Mouse (Mus musculus) CH12.LX (cell line): ENCODE results near the gene Trex1. TPM values are rescaled to one million over a fixed set of nuclear protein-coding genes. Genes with fewer than 3 reads are reported as not detected.

Experiments
- DNase-seq: peaks from one replicate; pipeline ENCODE4 v3.0.0-alpha.2; 2013; ENCODE audit errors: extremely low read depth
- H3K27ac ChIP-seq: 2 replicates; pipeline ENCODE4 v1.5.1; 2012; ENCODE audit warnings: low read depth, mild to moderate bottlenecking, control low read depth, moderate library complexity; ENCODE audit not compliant: insufficient read depth
- H3K27me3 ChIP-seq: replicated peaks from 2 replicates; pipeline ENCODE3; 2012; ENCODE audit warnings: inconsistent platforms
- H3K36me3 ChIP-seq, 2 experiments: replicated peaks in 1 of 2; 2 replicates each; pipeline versions ENCODE3 to v1.6.1; 2012; ENCODE audit warnings: inconsistent platforms in 1 of 2, low read length in 1 of 2, mild to moderate bottlenecking in 1 of 2, mixed read lengths in 1 of 2, moderate library complexity in 1 of 2; ENCODE audit not compliant: control insufficient read depth in 1 of 2, insufficient read depth in 1 of 2
- H3K4me1 ChIP-seq, 2 experiments: 2 replicates each; pipeline ENCODE4 v1.6.1; 2012; ENCODE audit warnings: inconsistent platforms in 1 of 2, moderate library complexity in 1 of 2; ENCODE audit not compliant: insufficient read depth in 2 of 2, control insufficient read depth in 1 of 2
- H3K4me2 ChIP-seq: 2 replicates; pipeline ENCODE4 v1.6.1; 2012; ENCODE audit warnings: low read depth, mild to moderate bottlenecking, control low read depth; ENCODE audit not compliant: poor library complexity, insufficient read depth, severe bottlenecking
- H3K4me3 ChIP-seq, 3 experiments: fragments of 150-350 bp in 1 of 3; sonication (generic) in 1 of 3; replicated peaks in 1 of 3; 2 replicates each; pipeline versions ENCODE3 to v1.5.1; 2011 to 2012; ENCODE audit warnings: low read depth in 2 of 3, low read length in 2 of 3, mild to moderate bottlenecking in 2 of 3, moderate library complexity in 2 of 3, control low read depth in 1 of 3, improper control_type of control experiment in 1 of 3, inconsistent platforms in 1 of 3, mixed read lengths in 1 of 3; ENCODE audit not compliant: poor library complexity in 1 of 3
- H3K79me2 ChIP-seq: replicated peaks from 2 replicates; pipeline ENCODE4 v1.6.1; 2012; ENCODE audit warnings: mild to moderate bottlenecking, moderate library complexity; ENCODE audit not compliant: control insufficient read depth, poor library complexity, insufficient read depth, severe bottlenecking; ENCODE audit errors: extremely low read depth
- H3K9ac ChIP-seq: 2 replicates; pipeline ENCODE4 v1.6.1; 2012; ENCODE audit warnings: low read depth, mild to moderate bottlenecking, control low read depth, moderate library complexity; ENCODE audit not compliant: insufficient read depth
- H3K9me3 ChIP-seq: replicated peaks from 2 replicates; pipeline ENCODE3; 2012; ENCODE audit warnings: low read length, inconsistent platforms, mixed read lengths
- BHLHE40 ChIP-seq: IDR thresholded peaks from 2 replicates; pipeline ENCODE4 v1.6.1; 2011; ENCODE audit warnings: mild to moderate bottlenecking, low read depth, low read length, improper control_type of control experiment
- CHD1 ChIP-seq: IDR thresholded peaks from 2 replicates; pipeline ENCODE4 v1.6.1; 2012; ENCODE audit warnings: low read depth, low read length, improper control_type of control experiment, inconsistent platforms
- CHD2 ChIP-seq: IDR thresholded peaks from 2 replicates; pipeline ENCODE4 v1.6.1; 2011; ENCODE audit warnings: low read length, improper control_type of control experiment
- CTCF ChIP-seq, 2 experiments: IDR thresholded peaks in 1 of 2; conservative IDR thresholded peaks in 1 of 2; 2 replicates each; pipeline ENCODE4 v1.5.1; 2011 to 2012; ENCODE audit warnings: low read depth in 2 of 2, low read length in 2 of 2, improper control_type of control experiment in 1 of 2, inconsistent platforms in 1 of 2, mild to moderate bottlenecking in 1 of 2, moderate library complexity in 1 of 2
- E2F4 ChIP-seq: IDR thresholded peaks from 2 replicates; pipeline ENCODE4 v1.6.1; 2011; ENCODE audit warnings: low read depth, low read length, improper control_type of control experiment; ENCODE audit not compliant: insufficient replicate concordance
- ELF1 ChIP-seq: IDR thresholded peaks from 2 replicates; pipeline ENCODE4 v1.6.1; 2014; ENCODE audit warnings: low read depth, mild to moderate bottlenecking, inconsistent platforms, low read length, improper control_type of control experiment
- EP300 ChIP-seq: IDR thresholded peaks from 2 replicates; pipeline ENCODE4 v1.6.1; 2011; ENCODE audit warnings: low read length, improper control_type of control experiment
- ETS1 ChIP-seq: conservative IDR thresholded peaks from 2 replicates; pipeline ENCODE4 v1.6.1; 2012; ENCODE audit warnings: low read depth, mild to moderate bottlenecking, inconsistent platforms, low read length, improper control_type of control experiment, moderate library complexity
- GABPA ChIP-seq: IDR thresholded peaks from 2 replicates; pipeline ENCODE4 v1.6.1; 2012; ENCODE audit warnings: low read depth, low read length, improper control_type of control experiment, inconsistent platforms; ENCODE audit not compliant: insufficient replicate concordance
- HCFC1 ChIP-seq: IDR thresholded peaks from 2 replicates; pipeline ENCODE4 v1.6.1; 2012; ENCODE audit warnings: low read depth, mild to moderate bottlenecking, inconsistent platforms, low read length, improper control_type of control experiment
- IRF4 ChIP-seq: IDR thresholded peaks from 2 replicates; pipeline ENCODE4 v1.6.1; 2014; ENCODE audit warnings: low read depth, mild to moderate bottlenecking, inconsistent platforms, low read length, improper control_type of control experiment
- JUN ChIP-seq: IDR thresholded peaks from 2 replicates; pipeline ENCODE4 v1.6.1; 2011; ENCODE audit warnings: low read depth, mild to moderate bottlenecking, low read length, improper control_type of control experiment, moderate library complexity; ENCODE audit not compliant: insufficient read depth
- JUND ChIP-seq: conservative IDR thresholded peaks from 2 replicates; pipeline ENCODE4 v1.6.1; 2011; ENCODE audit warnings: low read depth, low read length, improper control_type of control experiment
- KAT2A ChIP-seq: IDR thresholded peaks from 2 replicates; pipeline ENCODE4 v1.6.1; 2012; ENCODE audit warnings: low read length, improper control_type of control experiment, inconsistent platforms; ENCODE audit not compliant: insufficient replicate concordance
- MAFK ChIP-seq: IDR thresholded peaks from 2 replicates; pipeline ENCODE4 v1.6.1; 2011; ENCODE audit warnings: low read length, improper control_type of control experiment; ENCODE audit not compliant: insufficient replicate concordance
- MAX ChIP-seq: IDR thresholded peaks from 2 replicates; pipeline ENCODE4 v1.6.1; 2011; ENCODE audit warnings: low read length, improper control_type of control experiment
- MAZ ChIP-seq: IDR thresholded peaks from 2 replicates; pipeline ENCODE4 v1.6.1; 2012; ENCODE audit warnings: low read depth, mild to moderate bottlenecking, inconsistent platforms, low read length, improper control_type of control experiment, moderate library complexity
- MEF2A ChIP-seq: IDR thresholded peaks from 2 replicates; pipeline ENCODE4 v1.6.1; 2014; ENCODE audit warnings: low read depth, mild to moderate bottlenecking, inconsistent platforms, low read length, improper control_type of control experiment, borderline replicate concordance
- MXI1 ChIP-seq: IDR thresholded peaks from 2 replicates; pipeline ENCODE4 v1.6.1; 2011; ENCODE audit warnings: mild to moderate bottlenecking, low read depth, low read length, improper control_type of control experiment
- MYC ChIP-seq: IDR thresholded peaks from 2 replicates; pipeline ENCODE4 v1.6.1; 2011; ENCODE audit warnings: low read depth, mild to moderate bottlenecking, improper control_type of control experiment, low read length
- NELFE ChIP-seq: IDR thresholded peaks from 2 replicates; pipeline ENCODE4 v1.6.1; 2011; ENCODE audit warnings: low read depth, low read length, improper control_type of control experiment
- NRF1 ChIP-seq: IDR thresholded peaks from 2 replicates; pipeline ENCODE4 v1.6.1; 2014; ENCODE audit warnings: low read depth, mild to moderate bottlenecking, inconsistent platforms, low read length, improper control_type of control experiment, moderate library complexity
- PAX5 ChIP-seq: IDR thresholded peaks from 2 replicates; pipeline ENCODE4 v1.6.1; 2012; ENCODE audit warnings: low read length, inconsistent platforms, mixed read lengths
- POLR2A ChIP-seq: IDR thresholded peaks from 2 replicates; pipeline ENCODE4 v1.6.1; 2011; ENCODE audit warnings: low read depth, mild to moderate bottlenecking, improper control_type of control experiment, low read length
- POLR2AphosphoS2 ChIP-seq: IDR thresholded peaks from 2 replicates; pipeline ENCODE4 v1.6.1; 2011; ENCODE audit warnings: low read depth, low read length, improper control_type of control experiment
- RAD21 ChIP-seq: IDR thresholded peaks from 2 replicates; pipeline ENCODE4 v1.6.1; 2011; ENCODE audit warnings: low read depth, mild to moderate bottlenecking, low read length, improper control_type of control experiment, moderate library complexity
- RCOR1 ChIP-seq: conservative IDR thresholded peaks from 2 replicates; pipeline ENCODE4 v1.6.1; 2012; ENCODE audit warnings: low read depth, mild to moderate bottlenecking, inconsistent platforms, low read length, improper control_type of control experiment
- SIN3A ChIP-seq: IDR thresholded peaks from 2 replicates; pipeline ENCODE4 v1.6.1; 2012; ENCODE audit warnings: low read length, improper control_type of control experiment, inconsistent platforms
- SMC3 ChIP-seq: IDR thresholded peaks from 2 replicates; pipeline ENCODE4 v1.6.1; 2011; ENCODE audit warnings: low read depth, low read length, improper control_type of control experiment
- TBP ChIP-seq: conservative IDR thresholded peaks from 2 replicates; pipeline ENCODE4 v1.6.1; 2011; ENCODE audit warnings: low read depth, low read length, improper control_type of control experiment
- TCF12 ChIP-seq: IDR thresholded peaks from 2 replicates; pipeline ENCODE4 v1.6.1; 2014; ENCODE audit warnings: low read depth, mild to moderate bottlenecking, inconsistent platforms, low read length, improper control_type of control experiment
- UBTF ChIP-seq: IDR thresholded peaks from 2 replicates; pipeline ENCODE4 v1.6.1; 2012; ENCODE audit warnings: low read depth, mild to moderate bottlenecking, inconsistent platforms, low read length, improper control_type of control experiment, moderate library complexity
- USF1 ChIP-seq: IDR thresholded peaks from 2 replicates; pipeline ENCODE4 v1.6.1; 2014; ENCODE audit warnings: low read depth, mild to moderate bottlenecking, inconsistent platforms, low read length, improper control_type of control experiment
- USF2 ChIP-seq: conservative IDR thresholded peaks from 2 replicates; pipeline ENCODE4 v1.6.1; 2011; ENCODE audit warnings: low read depth, low read length, improper control_type of control experiment
- ZC3H11A ChIP-seq: IDR thresholded peaks from 2 replicates; pipeline ENCODE4 v1.6.1; 2012; ENCODE audit warnings: low read depth, mild to moderate bottlenecking, inconsistent platforms, low read length, improper control_type of control experiment
- ZKSCAN1 ChIP-seq: IDR thresholded peaks from 2 replicates; pipeline ENCODE4 v1.6.1; 2012; ENCODE audit warnings: low read depth, inconsistent platforms, low read length, improper control_type of control experiment, borderline replicate concordance
- ZMIZ1 ChIP-seq: IDR thresholded peaks from 2 replicates; pipeline ENCODE4 v1.6.1; 2012; ENCODE audit warnings: low read depth, mild to moderate bottlenecking, inconsistent platforms, low read length, improper control_type of control experiment
- ZNF384 ChIP-seq: IDR thresholded peaks from 2 replicates; pipeline ENCODE4 v1.6.1; 2012; ENCODE audit warnings: low read depth, low read length, improper control_type of control experiment, inconsistent platforms
- dilution Hi-C: fragments of 300-500 bp; cut with MboI; formaldehyde crosslinking; loops from 2 replicates; pipeline ENCODE4 v1.14.3; 2020; ENCODE audit warnings: low sequenced_read_pairs; ENCODE audit not compliant: extremely low pct_unique_long_range_greater_than_20kb, extremely low pct_ligation_motif_present
- in situ Hi-C: fragments of 300-500 bp; cut with MboI; formaldehyde crosslinking; loops from 3 replicates; pipeline ENCODE4 v1.14.3; 2019; ENCODE audit warnings: low sequenced_read_pairs, low pct_ligation_motif_present, low pct_unique_long_range_greater_than_20kb, mixed read lengths
- polyA plus RNA-seq: library from polyadenylated mRNA; unstranded; fragments of >175 nt; gene quantifications from 2 replicates; pipeline ENCODE4 v1.2.1, GENCODE M21; 2012; ENCODE audit warnings: low read depth; ENCODE audit not compliant: insufficient read length
- total RNA-seq, 2 experiments: library from RNA; depleted of rRNA; stranded (reverse); fragments of 300-350 nt in 1 of 2; fragments of >200 nt in 1 of 2; gene quantifications; 2 replicates each; pipeline ENCODE4 v1.2.3; 2012 to 2014

The Trex1 gene
- total and polyA plus RNA-seq, 3 experiments: 20.8 to 22.9 (median 21.1) TPM

GRCm38 (mm10) chr9:109054712-109055111, 4.8 kb downstream of the Trex1 start:
- Histone ChIP-seq H3K4me3 (peak overlapping the region; percentile 47 to 51 (median 50)), H3K4me2 (peak overlapping the region; percentile 88), H3K9ac (peak overlapping the region; percentile 60; the same call in 1 of the 2 replicates), H3K79me2 (peaks cover 61% of the 10 kb centered on the region), H3K9me3 (no peaks in the 10 kb centered on the region), H3K36me3 (peaks cover 29 to 40% of the 10 kb centered on the region in 2 experiments), H3K27me3 (no peaks in the 10 kb centered on the region), H3K4me1 (peaks cover 35 to 67% of the 10 kb centered on the region in 2 experiments), H3K27ac (peak overlapping the region; percentile 75; the same call in 1 of the 2 replicates)
- TF ChIP-seq UBTF (no peak), CHD2 (no peak), MAX (0 out of 2 replicates have a peak, but pooled peaks have one; percentile 19), KAT2A (no peak), IRF4 (peak; percentile 53), JUN (0 out of 2 replicates have a peak, but pooled peaks have one; percentile 14), TCF12 (peak; percentile 52), NELFE (no peak), SMC3 (no peak), POLR2AphosphoS2 (no peak), MYC (peak; percentile 69), ETS1 (peak; percentile 67), ZKSCAN1 (no peak), E2F4 (no peak), MAFK (0 out of 2 replicates have a peak, but pooled peaks have one; percentile 29), MXI1 (peak; percentile 63; the same call in 1 of the 2 replicates), GABPA (no peak), ZMIZ1 (no peak), ZNF384 (peak; percentile 89), JUND (0 out of 2 replicates have a peak, but pooled peaks have one; percentile 28), EP300 (0 out of 2 replicates have a peak, but pooled peaks have one; percentile 37), MEF2A (0 out of 2 replicates have a peak, but pooled peaks have one; percentile 55), BHLHE40 (0 out of 2 replicates have a peak, but pooled peaks have one; percentile 2), POLR2A (no peak; the same call in 1 of the 2 replicates), HCFC1 (peak; percentile 63), PAX5 (no peak), TBP (0 out of 2 replicates have a peak, but pooled peaks have one; percentile 47), ELF1 (peak; percentile 83), NRF1 (no peak), MAZ (peak; percentile 66; the same call in 1 of the 2 replicates), SIN3A (peak; percentile 92), RAD21 (no peak), ZC3H11A (no peak), CTCF (conservative IDR thresholded peaks at IDR 0.05 in 1 of 2, IDR thresholded peaks at IDR 0.05 in 1 of 2; ENCODE audit: low read depth in 2 of 2, low read length in 2 of 2) (no peak), CHD1 (no peak), USF2 (no peak), RCOR1 (0 out of 2 replicates have a peak, but pooled peaks have one; percentile 21), USF1 (no peak)
- in situ Hi-C loops: no loop called here
- dilution Hi-C loops: no loop called here
- peak; percentile 85 for DNase-seq
